Mouse (Mus musculus) liver, postnatal 0 days (tissue): ENCODE measurements around the gene Trpm3. TPM values are rescaled to one million over a fixed set of nuclear protein-coding genes. Genes with fewer than 3 reads are reported as not detected.
A peak's percentile ranks its signal among the peaks of the same experiment; 100 is the strongest.

Source experiments
- ATAC-seq: fragments of 200-750 bp; cut with Nextera tagmentation; 2 replicates; pipeline ENCODE4 v1.8.0; 2017; ENCODE audit warnings: mild to moderate bottlenecking, moderate library complexity
- DNase-seq: peaks from one replicate; pipeline ENCODE4 v3.0.0-alpha.2; 2016
- H3K27ac ChIP-seq: fragments of 300-500 bp; sonication (generic); 2 replicates; pipeline ENCODE4 v1.5.1; 2014; ENCODE audit warnings: antibody characterized with exemption, moderate library complexity, mild to moderate bottlenecking, low read depth
- H3K27me3 ChIP-seq: fragments of 300-500 bp; sonication (generic); 2 replicates; pipeline ENCODE4 v1.6.1; 2014; ENCODE audit warnings: low read length, control low read depth, mixed read lengths; ENCODE audit not compliant: insufficient read depth
- H3K36me3 ChIP-seq: fragments of 300-500 bp; sonication (generic); replicated peaks from 2 replicates; pipeline ENCODE4 v1.6.1; 2014; ENCODE audit warnings: mild to moderate bottlenecking, control low read depth, low read length, moderate library complexity, mixed read lengths; ENCODE audit not compliant: insufficient read depth
- H3K4me1 ChIP-seq: fragments of 300-500 bp; sonication (generic); 2 replicates; pipeline ENCODE4 v1.6.1; 2014; ENCODE audit warnings: antibody characterized with exemption, mild to moderate bottlenecking, control low read depth; ENCODE audit not compliant: insufficient read depth
- H3K4me2 ChIP-seq: fragments of 300-500 bp; sonication (generic); 2 replicates; pipeline ENCODE4 v1.6.1; 2014; ENCODE audit warnings: low read depth, mild to moderate bottlenecking, low read length, moderate library complexity, mixed read lengths
- H3K4me3 ChIP-seq: fragments of 300-500 bp; sonication (generic); 2 replicates; pipeline ENCODE4 v1.5.1; 2014; ENCODE audit warnings: low read depth, low read length
- H3K9ac ChIP-seq: fragments of 300-500 bp; sonication (generic); replicated peaks from 2 replicates; pipeline ENCODE4 v1.6.1; 2014; ENCODE audit warnings: mild to moderate bottlenecking, moderate library complexity
- H3K9me3 ChIP-seq: fragments of 300-500 bp; sonication (generic); 2 replicates; pipeline ENCODE4 v1.6.1; 2016; ENCODE audit warnings: mild to moderate bottlenecking, control low read depth, low read length, mixed read lengths
- CTCF ChIP-seq: sonication (generic); IDR thresholded peaks from 2 replicates; pipeline ENCODE4 v1.5.1; 2016; ENCODE audit warnings: antibody characterized with exemption, low read depth
- EP300 ChIP-seq: IDR thresholded peaks from 2 replicates; pipeline ENCODE4 v1.6.1; 2016; ENCODE audit warnings: antibody characterized with exemption, low read depth, mild to moderate bottlenecking
- WGBS: fragments of 180-500 bp; shearing (Covaris S2); extraction: QIAGEN DNeasy Blood & Tissue Kit; methylation state at CpG from one replicate; pipeline ENCODE4 v1.1.7; 2014; ENCODE audit not compliant: insufficient replicate concordance; 5-methylcytosine and 5-hydroxymethylcytosine counted together
- polyA plus RNA-seq: library from polyadenylated mRNA; unstranded; fragments of >200 nt; fragmentation: Nextera tagmentation; extraction: Ambion mirVana; gene quantifications from 2 replicates; pipeline ENCODE4 v1.2.1, GENCODE M21; 2015

Gene Trpm3
- polyA plus RNA-seq, 1 experiment from 2014 or later, result 0.02 TPM

GRCm38 (mm10) chr19:22303021-22303951 is 164.4 kb downstream of the Trpm3 start:
- 47% methylated on average over 17 of the region's 17 CpGs for WGBS

GRCm38 (mm10) chr19:22303952-22304655 is 165.3 kb downstream of the Trpm3 start:
- no peak overlapping the region for H3K4me3 ChIP-seq
- H3K4me2 ChIP-seq, result peak overlapping the region; percentile 58
- no peak overlapping the region for H3K27ac ChIP-seq
- peak; percentile 83 for DNase-seq
- no peak; the same call in 1 of the 2 replicates for ATAC-seq
- H3K27me3 ChIP-seq, result no peaks in the 10 kb centered on the region
- H3K4me1 ChIP-seq, result no peaks in the 10 kb centered on the region
- 8% methylated on average over 16 of the region's 18 CpGs for WGBS
- no peaks in the 10 kb centered on the region for H3K36me3 ChIP-seq
- no peaks in the 10 kb centered on the region for H3K9me3 ChIP-seq
- TF ChIP-seq EP300, result no peak
- peak; percentile 65 for TF ChIP-seq CTCF
- H3K9ac ChIP-seq, result no peak overlapping the region

More at GRCm38 (mm10) chr19:22303021-22303951, 164.4 kb downstream of the Trpm3 start:
- H3K9ac ChIP-seq, result no peak overlapping the region
- no peak for DNase-seq
- H3K36me3 ChIP-seq, result no peaks in the 10 kb centered on the region
- no peaks in the 10 kb centered on the region for H3K27me3 ChIP-seq
- no peaks in the 10 kb centered on the region for H3K4me1 ChIP-seq
- no peak for ATAC-seq
- H3K4me3 ChIP-seq, result no peak overlapping the region
- H3K27ac ChIP-seq, result no peak overlapping the region
- H3K9me3 ChIP-seq, result no peaks in the 10 kb centered on the region
- no peak overlapping the region for H3K4me2 ChIP-seq
- TF ChIP-seq CTCF (no peak), EP300 (no peak)

- H3K27ac ChIP-seq, result no peak overlapping the region
- no peak for TF ChIP-seq EP300
- TF ChIP-seq CTCF, result no peak
- no peak overlapping the region for H3K4me3 ChIP-seq
- H3K9me3 ChIP-seq, result no peaks in the 10 kb centered on the region
- WGBS, result 63% methylated on average over 2 of the region's 2 CpGs
- no peak for DNase-seq
- H3K36me3 ChIP-seq, result no peaks in the 10 kb centered on the region
- H3K27me3 ChIP-seq, result no peaks in the 10 kb centered on the region
- no peak overlapping the region for H3K4me2 ChIP-seq
- ATAC-seq, result no peak
- H3K9ac ChIP-seq, result no peak overlapping the region
- H3K4me1 ChIP-seq, result no peaks in the 10 kb centered on the region
Observed at GRCm38 (mm10) chr19:22308081-22308480, 169.2 kb downstream of the Trpm3 start.

- Histone ChIP-seq H3K4me2 (no peak overlapping the region), H3K36me3 (no peaks in the 10 kb centered on the region), H3K9me3 (no peaks in the 10 kb centered on the region), H3K27me3 (no peaks in the 10 kb centered on the region), H3K27ac (no peak overlapping the region), H3K4me1 (no peaks in the 10 kb centered on the region), H3K9ac (no peak overlapping the region), H3K4me3 (no peak overlapping the region)
- no peak for ATAC-seq
- no peak for DNase-seq
- TF ChIP-seq CTCF, result no peak
- TF ChIP-seq EP300, result no peak
- WGBS, result 86% methylated on average over 4 of the region's 4 CpGs
Observed at GRCm38 (mm10) chr19:22317306-22317705, 178.5 kb downstream of the Trpm3 start.

- ATAC-seq, result no peak
- no peak for DNase-seq
- H3K4me2 ChIP-seq, result no peak overlapping the region
- no peak overlapping the region for H3K27ac ChIP-seq
- 59% methylated on average over 2 of the region's 2 CpGs for WGBS
- H3K4me1 ChIP-seq, result no peaks in the 10 kb centered on the region
- no peak overlapping the region for H3K4me3 ChIP-seq
- H3K27me3 ChIP-seq, result no peaks in the 10 kb centered on the region
- H3K36me3 ChIP-seq, result no peaks in the 10 kb centered on the region
- H3K9ac ChIP-seq, result no peak overlapping the region
- no peak for TF ChIP-seq EP300
- no peak for TF ChIP-seq CTCF
- no peaks in the 10 kb centered on the region for H3K9me3 ChIP-seq
Observed at GRCm38 (mm10) chr19:22326813-22327212, 188.0 kb downstream of the Trpm3 start.

GRCm38 (mm10) chr19:22327226-22327625 is 188.4 kb downstream of the Trpm3 start:
- no peak overlapping the region for H3K4me3 ChIP-seq
- H3K36me3 ChIP-seq, result no peaks in the 10 kb centered on the region
- H3K9me3 ChIP-seq, result no peaks in the 10 kb centered on the region
- DNase-seq (no peak), ATAC-seq (no peak)
- H3K9ac ChIP-seq, result no peak overlapping the region
- no peak overlapping the region for H3K4me2 ChIP-seq
- WGBS, result 71% methylated on average over 5 of the region's 5 CpGs
- H3K4me1 ChIP-seq, result no peaks in the 10 kb centered on the region
- no peak overlapping the region for H3K27ac ChIP-seq
- no peaks in the 10 kb centered on the region for H3K27me3 ChIP-seq
- TF ChIP-seq EP300 (no peak), CTCF (no peak)
